Mouse (Mus musculus) erythroblast, embryonic 14.5 days (primary cell): Measurements from ENCODE around the gene Gm11273. TPM values are rescaled to one million over a fixed set of nuclear protein-coding genes. Genes with fewer than 3 reads are reported as not detected.
A peak's percentile ranks its signal among the peaks of the same experiment; 100 is the strongest.
"Not testable (repeated sequence)": the region's sequence is repeated elsewhere in the genome, so short reads cannot be mapped to it uniquely, and the experiment has no call there.

Source experiments
- H3K27me3 ChIP-seq: 2 replicates; pipeline ENCODE4 v1.6.1; 2012; ENCODE audit warnings: inconsistent platforms; ENCODE audit not compliant: control insufficient read depth
- H3K36me3 ChIP-seq: 2 replicates; pipeline ENCODE4 v1.6.1; 2012; ENCODE audit warnings: mild to moderate bottlenecking, inconsistent platforms; ENCODE audit not compliant: control insufficient read depth
- H3K4me1 ChIP-seq: 2 replicates; pipeline ENCODE4 v1.6.1; 2012; ENCODE audit warnings: inconsistent platforms; ENCODE audit not compliant: control insufficient read depth
- H3K4me3 ChIP-seq: replicated peaks from 2 replicates; pipeline ENCODE3; 2012; ENCODE audit warnings: moderate library complexity, mild to moderate bottlenecking, inconsistent platforms
- H3K9me3 ChIP-seq: 2 replicates; pipeline ENCODE4 v1.6.1; 2012; ENCODE audit warnings: low read length, inconsistent platforms, mixed read lengths; ENCODE audit not compliant: control insufficient read depth
- GATA1 ChIP-seq: IDR thresholded peaks from 2 replicates; pipeline ENCODE4 v1.6.1; 2012; ENCODE audit warnings: low read length, inconsistent platforms, mixed read lengths
- TAL1 ChIP-seq: IDR thresholded peaks from 3 replicates; pipeline ENCODE4 v1.6.1; 2012; ENCODE audit warnings: low read length, inconsistent platforms, mixed read lengths
- polyA plus RNA-seq: library from polyadenylated mRNA; stranded (reverse); fragments of >175 nt; gene quantifications from 2 replicates; pipeline ENCODE4 v1.2.3, GENCODE M21; 2012

Gm11273 gene
- 3.7 and 5.8 TPM in 2 replicates for polyA plus RNA-seq

DNA sequence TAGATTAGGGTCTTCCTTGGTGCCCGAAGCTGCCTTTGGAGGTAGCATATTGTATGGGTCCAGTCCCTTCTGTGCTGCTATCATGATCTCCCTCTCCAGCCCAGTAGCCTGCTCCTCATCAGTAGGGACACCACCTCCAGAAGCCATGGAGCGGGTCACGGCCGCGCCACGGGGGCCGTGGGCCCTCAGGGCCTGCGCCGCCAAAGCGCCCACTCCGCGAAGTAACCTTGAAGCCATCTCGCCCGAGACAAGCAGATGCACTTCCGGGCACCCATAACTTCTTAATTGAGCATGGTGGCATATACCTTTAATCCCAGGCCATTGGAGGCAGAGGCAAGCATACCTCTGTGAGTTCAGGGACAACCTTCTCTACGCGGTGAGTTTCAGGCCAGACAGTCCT is at the start of gene Gm11273:
TSS of gene Gm11273 (minus strand) at position 237 of the 400 bp plus-strand sequence.
- H3K4me1 ChIP-seq, H3K4me3 ChIP-seq, H3K9me3 ChIP-seq, H3K27me3 ChIP-seq, H3K36me3 ChIP-seq: not testable (repeated sequence)

DNA sequence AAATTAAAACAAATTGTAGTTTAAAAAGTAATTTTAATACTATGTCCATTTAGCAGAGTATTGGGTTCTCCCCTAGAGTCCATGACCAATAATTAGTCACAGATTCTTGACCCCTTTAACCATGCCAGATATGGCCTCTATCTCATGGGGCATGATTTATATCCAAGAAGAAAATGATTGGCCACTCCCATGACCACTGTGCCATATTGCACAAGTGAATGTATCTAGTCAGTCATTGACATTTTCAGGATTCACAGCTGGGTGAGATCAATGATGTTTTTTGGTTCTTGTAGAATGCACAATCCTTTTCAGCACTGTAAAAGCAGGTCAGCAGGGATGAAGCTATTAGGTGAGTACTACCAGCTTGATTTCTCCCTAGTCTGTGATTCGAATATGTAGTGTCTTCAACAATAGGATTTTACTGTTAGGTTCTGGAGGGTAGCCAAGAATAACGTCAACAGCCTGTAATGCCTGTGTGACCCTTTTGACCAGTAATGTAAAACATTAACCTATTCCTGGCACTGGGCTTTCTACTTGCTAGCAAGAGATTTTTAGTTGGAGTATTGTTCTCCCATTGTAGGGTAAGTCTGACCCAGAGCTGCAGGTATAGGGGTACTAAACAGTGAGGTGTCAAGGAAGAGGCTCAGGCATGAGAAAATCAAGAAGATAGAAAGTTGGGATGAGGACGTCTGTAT is 49.3 kb upstream of the Gm11273 start:
- H3K27me3 ChIP-seq: no peaks in the 10 kb centered on the region
- H3K36me3 ChIP-seq: no peaks in the 10 kb centered on the region
- TF ChIP-seq GATA1 (no peak), TAL1 (no peak)
- H3K4me1 ChIP-seq: no peaks in the 10 kb centered on the region
- no peak overlapping the region for H3K4me3 ChIP-seq
- H3K9me3 ChIP-seq: no peaks in the 10 kb centered on the region

DNA sequence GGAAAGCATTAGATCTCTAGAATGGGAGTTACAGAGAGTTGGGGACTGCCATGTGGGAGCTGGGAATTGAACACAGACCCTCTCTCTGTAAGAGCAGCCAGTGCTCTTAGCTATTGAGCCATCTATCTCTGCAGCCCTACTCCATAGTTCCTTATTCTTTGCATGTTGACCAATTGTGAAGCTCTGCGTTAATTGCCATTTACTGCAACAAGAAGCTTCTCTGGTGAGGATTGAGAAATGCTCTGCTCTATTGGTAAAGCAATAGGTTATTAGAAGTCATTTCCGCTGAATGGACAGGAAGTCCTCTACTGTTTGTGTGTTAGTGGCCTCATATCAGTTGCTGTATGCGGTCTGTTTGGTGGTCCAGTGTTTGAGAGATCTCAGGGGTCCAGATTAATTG is 48.3 kb upstream of the Gm11273 start:
- Histone ChIP-seq H3K9me3 (no peaks in the 10 kb centered on the region), H3K27me3 (no peaks in the 10 kb centered on the region), H3K36me3 (no peaks in the 10 kb centered on the region), H3K4me1 (no peaks in the 10 kb centered on the region), H3K4me3 (no peak overlapping the region)
- TF ChIP-seq TAL1: no peak
- TF ChIP-seq GATA1: no peak

DNA sequence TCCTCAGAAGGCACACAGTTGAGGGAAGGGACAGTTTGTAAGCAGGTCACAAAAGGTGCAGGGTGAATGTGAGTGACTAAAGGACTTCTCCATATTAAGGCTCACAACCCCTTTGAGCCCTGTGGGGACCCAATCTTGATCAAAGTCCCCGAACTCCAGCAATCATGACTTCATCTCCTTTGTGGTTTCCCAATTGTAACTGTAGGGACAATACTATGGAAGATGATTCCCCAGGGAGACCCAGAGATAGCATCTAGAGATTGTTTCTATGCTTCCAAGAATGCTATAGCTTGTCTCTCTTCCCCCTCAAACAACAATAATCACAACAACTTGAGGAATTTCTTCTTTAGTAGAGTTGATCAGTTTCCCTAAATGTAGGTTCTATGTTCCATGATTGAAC is 41.5 kb upstream of the Gm11273 start, which contains the start of gene Olfr1366:
TSS of gene Olfr1366 (minus strand) at position 101 of the 400 bp plus-strand sequence.
- Histone ChIP-seq H3K4me3 (no peak within 1 kb of the TSS), H3K9me3 (no peaks in the 10 kb centered on the region), H3K4me1 (no peaks in the 10 kb centered on the region), H3K27me3 (peaks cover 15% of the 10 kb centered on the region), H3K36me3 (no peaks in the 10 kb centered on the region)
- TF ChIP-seq TAL1 (no peak), GATA1 (no peak)

- Histone ChIP-seq H3K4me1 (peaks cover 16% of the 10 kb centered on the region), H3K9me3 (no peaks in the 10 kb centered on the region), H3K27me3 (peaks cover 14% of the 10 kb centered on the region), H3K36me3 (peaks cover 10% of the 10 kb centered on the region), H3K4me3 (peak within 1 kb of the TSS; percentile 90)
- no peak for TF ChIP-seq TAL1
- no peak for TF ChIP-seq GATA1
Observed at GRCm38 (mm10) chr13:21530781-21531201, 29.6 kb upstream of the Gm11273 start, which contains the start of gene Zkscan8. TSS of gene Zkscan8 (minus strand) at chr13:21531120.

DNA sequence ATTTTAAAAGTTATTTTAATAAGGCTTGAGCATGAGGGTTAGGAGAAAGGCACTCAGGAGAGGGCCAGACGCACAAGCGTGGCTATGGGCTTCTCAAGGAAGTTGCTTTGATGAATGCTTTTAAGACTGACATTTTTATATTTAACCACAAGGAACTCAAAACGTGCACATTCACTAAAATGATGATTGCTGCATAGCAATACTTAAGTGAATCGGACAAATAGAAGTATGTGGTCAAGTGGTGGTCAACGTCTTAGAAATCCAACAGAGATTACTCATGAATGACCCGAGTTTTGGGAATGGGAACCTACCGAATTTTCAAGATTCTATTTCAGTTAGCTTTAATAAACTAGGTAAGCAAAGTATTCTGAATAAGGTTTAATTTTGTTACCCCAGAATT is 28.9 kb upstream of the Gm11273 start:
- Histone ChIP-seq H3K36me3 (peaks cover 16% of the 10 kb centered on the region), H3K27me3 (peaks cover 14% of the 10 kb centered on the region), H3K9me3 (no peaks in the 10 kb centered on the region), H3K4me3 (peak overlapping the region; percentile 90), H3K4me1 (peaks cover 16% of the 10 kb centered on the region)
- TF ChIP-seq TAL1 (no peak), GATA1 (no peak)

- Histone ChIP-seq H3K4me3 (peak overlapping the region; percentile 82), H3K4me1 (peaks cover 12% of the 10 kb centered on the region), H3K9me3 (no peaks in the 10 kb centered on the region), H3K27me3 (no peaks in the 10 kb centered on the region), H3K36me3 (no peaks in the 10 kb centered on the region)
- TF ChIP-seq GATA1: no peak
- TF ChIP-seq TAL1: no peak
Observed at GRCm38 (mm10) chr13:21506221-21506649, 5.0 kb upstream of the Gm11273 start.

DNA sequence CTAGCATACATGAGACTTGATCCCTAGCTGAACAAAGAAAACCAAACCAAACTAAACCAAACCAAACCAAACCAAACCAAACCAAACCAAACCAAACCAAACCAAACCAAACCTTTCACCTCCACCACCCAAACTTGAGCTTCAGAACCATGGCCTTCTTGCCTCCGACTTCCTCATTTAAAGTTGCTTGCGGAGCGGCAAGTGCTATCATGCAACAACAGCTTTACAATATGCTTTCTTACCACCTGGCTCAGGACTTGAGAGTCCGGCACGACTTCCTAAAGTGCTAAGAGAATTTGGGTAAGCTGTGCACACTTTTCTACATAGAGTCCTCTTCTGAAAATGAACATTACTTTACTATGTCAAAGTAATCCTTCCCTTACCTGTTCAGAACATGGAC is 1.1 kb upstream of the Gm11273 start:
- peaks cover 12% of the 10 kb centered on the region for H3K4me1 ChIP-seq
- peaks cover 2% of the 10 kb centered on the region; the same call in 1 of the 2 replicates for H3K27me3 ChIP-seq
- H3K4me3 ChIP-seq: no peak overlapping the region
- no peaks in the 10 kb centered on the region for H3K9me3 ChIP-seq
- no peaks in the 10 kb centered on the region for H3K36me3 ChIP-seq
- TF ChIP-seq TAL1 (no peak), GATA1 (no peak)

DNA sequence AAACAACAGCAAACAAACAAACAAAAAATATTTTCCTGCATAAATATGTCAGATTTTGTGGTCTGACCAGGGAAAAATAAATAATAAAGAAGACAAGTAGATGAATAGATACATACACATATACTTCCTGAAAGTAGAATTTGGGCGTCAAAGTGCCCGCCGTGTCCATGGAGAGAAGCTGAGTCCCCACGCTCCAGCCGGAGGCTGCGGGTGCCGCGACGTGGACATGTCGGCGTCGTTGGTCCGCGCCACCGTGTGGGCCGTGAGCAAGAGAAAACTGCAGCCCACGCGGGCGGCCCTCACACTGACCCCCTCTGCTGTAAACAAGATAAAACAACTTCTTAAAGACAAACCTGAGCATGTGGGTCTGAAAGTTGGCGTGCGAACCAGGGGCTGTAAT is 6.1 kb downstream of the Gm11273 start, which contains the start of gene AK157302:
TSS of gene AK157302 (plus strand) at position 144 of the 400 bp plus-strand sequence.
- TF ChIP-seq TAL1 (no peak), GATA1 (no peak)
- peaks cover 2% of the 10 kb centered on the region; the same call in 1 of the 2 replicates for H3K27me3 ChIP-seq

More for the DNA sequence above, 6.1 kb downstream of the Gm11273 start, which contains the start of gene AK157302:
- Histone ChIP-seq H3K4me1 (no peaks in the 10 kb centered on the region), H3K4me3 (no peak within 1 kb of the TSS), H3K36me3 (no peaks in the 10 kb centered on the region), H3K9me3 (no peaks in the 10 kb centered on the region)
